Mouse (Mus musculus) kidney, postnatal 0 days (tissue): ENCODE data around the gene Zfp809. TPM values are rescaled to one million over a fixed set of nuclear protein-coding genes. Genes with fewer than 3 reads are reported as not detected.
A peak's percentile ranks its signal among the peaks of the same experiment; 100 is the strongest.

Experiments used
- ATAC-seq: fragments of 200-750 bp; cut with Nextera tagmentation; replicated peaks from 2 replicates; pipeline ENCODE4 v1.8.0; 2017; ENCODE audit warnings: low read depth, moderate number of reproducible peaks, moderate TSS enrichment, moderate library complexity; ENCODE audit not compliant: low FRiP score
- DNase-seq: peaks from one replicate; pipeline ENCODE4 v3.0.0-alpha.2; 2016; ENCODE audit warnings: low spot score
- H3K27ac ChIP-seq: fragments of 300-500 bp; sonication (generic); 2 replicates; pipeline ENCODE4 v1.5.1; 2014; ENCODE audit warnings: mild to moderate bottlenecking
- H3K27me3 ChIP-seq: fragments of 300-500 bp; sonication (generic); 2 replicates; pipeline ENCODE4 v1.6.1; 2014; ENCODE audit warnings: low read length, mixed read lengths; ENCODE audit not compliant: insufficient read depth
- H3K36me3 ChIP-seq: fragments of 300-500 bp; sonication (generic); 2 replicates; pipeline ENCODE4 v1.6.1; 2014; ENCODE audit warnings: low read length, mixed read lengths; ENCODE audit not compliant: insufficient read depth
- H3K4me1 ChIP-seq: fragments of 300-500 bp; sonication (generic); replicated peaks from 2 replicates; pipeline ENCODE4 v1.6.1; 2014; ENCODE audit warnings: antibody characterized with exemption, low read length, mixed read lengths; ENCODE audit not compliant: insufficient read depth
- H3K4me2 ChIP-seq: fragments of 300-500 bp; sonication (generic); 2 replicates; pipeline ENCODE4 v1.6.1; 2014; ENCODE audit warnings: mild to moderate bottlenecking, low read length, moderate library complexity, mixed read lengths
- H3K4me3 ChIP-seq: fragments of 300-500 bp; sonication (generic); replicated peaks from 2 replicates; pipeline ENCODE4 v1.5.1; 2014; ENCODE audit warnings: low read depth, low read length
- H3K9ac ChIP-seq: fragments of 300-500 bp; sonication (generic); 2 replicates; pipeline ENCODE4 v1.6.1; 2014; ENCODE audit warnings: low read depth, low read length
- H3K9me3 ChIP-seq: fragments of 300-500 bp; sonication (generic); replicated peaks from 2 replicates; pipeline ENCODE4 v1.6.1; 2016; ENCODE audit warnings: low read length, inconsistent platforms, mixed read lengths
- CTCF ChIP-seq: IDR thresholded peaks from 2 replicates; pipeline ENCODE4 v1.5.1; 2016; ENCODE audit warnings: antibody characterized with exemption, low read depth, mild to moderate bottlenecking, moderate library complexity
- WGBS: fragments of 180-500 bp; shearing (Covaris S2); extraction: QIAGEN DNeasy Blood & Tissue Kit; methylation state at CpG from one replicate; pipeline ENCODE4 v1.1.7; 2014; 5-methylcytosine and 5-hydroxymethylcytosine counted together
- polyA plus RNA-seq: library from polyadenylated mRNA; unstranded; fragments of >200 nt; fragmentation: Nextera tagmentation; extraction: Ambion mirVana; gene quantifications from 2 replicates; pipeline ENCODE4 v1.2.1, GENCODE M21; 2015

The Zfp809 gene
- polyA plus RNA-seq, result 12.6 and 14.5 TPM in 2 replicates

GRCm38 (mm10) chr9:22225581-22226388 is at the start of gene Zfp809:
Gene Zfp809 (plus strand): TSS chr9:22225714.
- DNase-seq (peak; percentile 98), ATAC-seq (peak; percentile 98)
- peak within 1 kb of the TSS; percentile 97 for H3K27ac ChIP-seq
- H3K4me2 ChIP-seq, result peak within 1 kb of the TSS; percentile 67
- H3K4me1 ChIP-seq, result no peaks in the 10 kb centered on the region
- H3K4me3 ChIP-seq, result peak within 1 kb of the TSS; percentile 79
- peak within 1 kb of the TSS; percentile 89 for H3K9ac ChIP-seq
- no peaks in the 10 kb centered on the region for H3K27me3 ChIP-seq
- 1% methylated on average over 35 of the region's 35 CpGs for WGBS
- H3K9me3 ChIP-seq, result no peaks in the 10 kb centered on the region
- H3K36me3 ChIP-seq, result no peaks in the 10 kb centered on the region
- peak; percentile 77 for TF ChIP-seq CTCF

- peak within 1 kb of the TSS; percentile 31; the same call in 1 of the 2 replicates for H3K9ac ChIP-seq
- peak within 1 kb of the TSS; percentile 59 for H3K4me2 ChIP-seq
- H3K4me3 ChIP-seq, result peak within 1 kb of the TSS; percentile 20
- 16% methylated on average over 43 of the region's 43 CpGs for WGBS
- no peak for TF ChIP-seq CTCF
- peak; percentile 38 for DNase-seq
- no peaks in the 10 kb centered on the region for H3K27me3 ChIP-seq
- no peaks in the 10 kb centered on the region for H3K36me3 ChIP-seq
- peak; percentile 63 for ATAC-seq
- H3K4me1 ChIP-seq, result no peaks in the 10 kb centered on the region
- no peak within 1 kb of the TSS for H3K27ac ChIP-seq
- H3K9me3 ChIP-seq, result no peaks in the 10 kb centered on the region
Observed at GRCm38 (mm10) chr9:22188025-22188611, 37.4 kb upstream of the Zfp809 start, which contains the start of gene Zfp872. Gene Zfp872 (plus strand): TSS chr9:22188090.

- ATAC-seq (no peak), DNase-seq (no peak)
- WGBS, result 35% methylated on average over 5 of the region's 5 CpGs
- Histone ChIP-seq H3K27ac (no peak overlapping the region), H3K9ac (no peak overlapping the region), H3K4me3 (no peak overlapping the region), H3K27me3 (no peaks in the 10 kb centered on the region), H3K9me3 (peaks cover 19% of the 10 kb centered on the region), H3K4me2 (no peak overlapping the region), H3K4me1 (no peaks in the 10 kb centered on the region), H3K36me3 (no peaks in the 10 kb centered on the region)
- no peak for TF ChIP-seq CTCF
Observed at GRCm38 (mm10) chr9:22196412-22196811, 29.1 kb upstream of the Zfp809 start.

DNA sequence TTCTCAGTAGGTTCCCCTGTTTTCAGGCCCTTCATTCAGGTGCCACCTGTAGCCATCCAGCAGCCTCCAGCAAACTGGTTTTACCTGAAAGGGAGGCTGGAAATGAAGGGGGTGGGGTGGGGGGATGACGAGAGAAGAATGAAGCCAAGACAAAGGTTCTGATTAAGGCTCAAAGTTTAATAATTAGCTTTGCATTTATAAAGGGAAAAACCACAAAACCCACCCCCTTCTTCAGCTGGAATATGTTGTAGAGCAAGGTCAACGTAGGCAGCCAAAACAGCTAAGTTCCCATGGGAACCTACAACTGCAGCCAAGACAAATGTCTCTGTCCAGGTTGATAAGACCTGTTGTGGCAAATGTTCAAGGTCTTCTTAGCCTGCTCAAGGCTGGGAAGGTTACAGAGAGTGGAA is 11.7 kb upstream of the Zfp809 start:
- 50% methylated on average over 2 of the region's 2 CpGs for WGBS
- ATAC-seq, result no peak; the same call in 1 of the 2 replicates
- no peak for TF ChIP-seq CTCF
- Histone ChIP-seq H3K4me3 (no peak overlapping the region), H3K4me2 (no peak overlapping the region), H3K9ac (no peak overlapping the region), H3K27me3 (no peaks in the 10 kb centered on the region), H3K9me3 (no peaks in the 10 kb centered on the region), H3K4me1 (no peaks in the 10 kb centered on the region), H3K27ac (peak overlapping the region; percentile 60), H3K36me3 (no peaks in the 10 kb centered on the region)
- DNase-seq, result no peak

GRCm38 (mm10) chr9:22214549-22214948 is 11.0 kb upstream of the Zfp809 start:
- Histone ChIP-seq H3K27me3 (no peaks in the 10 kb centered on the region), H3K4me1 (no peaks in the 10 kb centered on the region), H3K4me2 (no peak overlapping the region), H3K9ac (no peak overlapping the region), H3K4me3 (no peak overlapping the region), H3K36me3 (no peaks in the 10 kb centered on the region), H3K27ac (no peak overlapping the region), H3K9me3 (no peaks in the 10 kb centered on the region)
- peak; percentile 9 for DNase-seq
- ATAC-seq, result no peak
- TF ChIP-seq CTCF, result no peak; the same call in 1 of the 2 replicates
- 68% methylated on average over 2 of the region's 2 CpGs for WGBS

GRCm38 (mm10) chr9:22216705-22217104 is 8.8 kb upstream of the Zfp809 start:
- DNase-seq, result no peak
- no peak overlapping the region for H3K9ac ChIP-seq
- H3K9me3 ChIP-seq, result no peaks in the 10 kb centered on the region
- H3K27ac ChIP-seq, result no peak overlapping the region
- H3K27me3 ChIP-seq, result no peaks in the 10 kb centered on the region
- H3K4me2 ChIP-seq, result no peak overlapping the region
- TF ChIP-seq CTCF, result no peak
- H3K36me3 ChIP-seq, result no peaks in the 10 kb centered on the region
- no peaks in the 10 kb centered on the region for H3K4me1 ChIP-seq
- no peak for ATAC-seq
- no peak overlapping the region for H3K4me3 ChIP-seq
- 44% methylated on average over 3 of the region's 3 CpGs for WGBS
